Mouse (Mus musculus) layer of hippocampus, adult 9-10 months (tissue): Measurements from ENCODE around the gene Tmem267.
"Not testable (repeated sequence)": the region's sequence is repeated elsewhere in the genome, so short reads cannot be mapped to it uniquely, and the experiment has no call there.

Experiments used
- DNase-seq: peaks from one replicate; pipeline ENCODE4 v3.0.0; 2022; ENCODE audit warnings: low spot score

Tmem267 gene

GRCm38 (mm10) chr13:119619735-119620134 is 131.9 kb downstream of the Tmem267 start:
- DNase-seq = no peak

- no peak for DNase-seq
Observed at GRCm38 (mm10) chr13:119623634-119624033, 135.8 kb downstream of the Tmem267 start, which contains the start of gene Ccl28. TSS of gene Ccl28 (plus strand) at chr13:119623819.

GRCm38 (mm10) chr13:119625952-119626351 is 138.1 kb downstream of the Tmem267 start:
- not testable (repeated sequence) for DNase-seq

- DNase-seq = peak; percentile 57
Observed at GRCm38 (mm10) chr13:119631482-119632155, 143.8 kb downstream of the Tmem267 start.

GRCm38 (mm10) chr13:119632156-119632548 is 144.3 kb downstream of the Tmem267 start:
- no peak for DNase-seq

- no peak for DNase-seq
Observed at GRCm38 (mm10) chr13:119635496-119635895, 147.7 kb downstream of the Tmem267 start.

- DNase-seq = no peak
Observed at GRCm38 (mm10) chr13:119637837-119638236, 150.0 kb downstream of the Tmem267 start.

- DNase-seq = no peak
Observed at GRCm38 (mm10) chr13:119638449-119638848, 150.6 kb downstream of the Tmem267 start.

GRCm38 (mm10) chr13:119639302-119639701 is 151.5 kb downstream of the Tmem267 start:
- DNase-seq = no peak

GRCm38 (mm10) chr13:119640504-119640903 is 152.7 kb downstream of the Tmem267 start:
- no peak for DNase-seq

- no peak for DNase-seq
Observed at GRCm38 (mm10) chr13:119641145-119641544, 153.3 kb downstream of the Tmem267 start.

GRCm38 (mm10) chr13:119644769-119645168 is 156.9 kb downstream of the Tmem267 start:
- no peak for DNase-seq

GRCm38 (mm10) chr13:119646511-119646910 is 158.7 kb downstream of the Tmem267 start:
- no peak for DNase-seq

GRCm38 (mm10) chr13:119648891-119649698 is 161.3 kb downstream of the Tmem267 start:
- DNase-seq = no peak

GRCm38 (mm10) chr13:119649699-119650046 is 161.8 kb downstream of the Tmem267 start:
- no peak for DNase-seq

- DNase-seq = no peak
Observed at GRCm38 (mm10) chr13:119654734-119655133, 166.9 kb downstream of the Tmem267 start.

GRCm38 (mm10) chr13:119656246-119656645 is 168.4 kb downstream of the Tmem267 start:
- DNase-seq = no peak

- no peak for DNase-seq
Observed at GRCm38 (mm10) chr13:119656846-119657416, 169.1 kb downstream of the Tmem267 start.
